Mouse (Mus musculus) layer of hippocampus, adult 2 months (tissue): ENCODE data around the gene Trove2. TPM values are rescaled to one million over a fixed set of nuclear protein-coding genes. Genes with fewer than 3 reads are reported as not detected.

Experiments
- DNase-seq, 2 experiments: peaks; one replicate each; pipeline ENCODE4 v3.0.0; 2022; ENCODE audit warnings: low spot score in 2 of 2
- H3K27ac ChIP-seq: fragments of 200-600 bp; 2 replicates; pipeline ENCODE4 v1.8.1; 2022
- H3K4me3 ChIP-seq: fragments of 200-600 bp; 2 replicates; pipeline ENCODE4 v1.8.1; 2022; ENCODE audit warnings: mild to moderate bottlenecking
- CTCF ChIP-seq: fragments of 200-600 bp; conservative IDR thresholded peaks from 2 replicates; pipeline ENCODE4 v1.8.1; 2022; ENCODE audit warnings: antibody characterized with exemption, mild to moderate bottlenecking, moderate library complexity
- long read RNA-seq, 2 experiments: library from polyadenylated mRNA; stranded (forward); transcript quantifications; one replicate each; pipeline ENCODE4 v2.0.0; 2021; ENCODE audit warnings: borderline mapping rate in 2 of 2
- total RNA-seq, 2 experiments: library from RNA; stranded (reverse); gene quantifications; 2 replicates each; pipeline ENCODE4 v1.2.3; 2021

The Trove2 gene
- 10 to 100 TPM; 27.9 to 28.8 TPM for total RNA-seq
- long read RNA-seq, experiment 1, full-length matches to known transcripts: 6 of 13 reads
- long read RNA-seq, experiment 1, partial matches to known transcripts: 2 of 13 reads
- long read RNA-seq, experiment 1, other reads (novel, unspliced or antisense): 5 of 13 reads
- long read RNA-seq, experiment 2, full-length matches to known transcripts: 7 of 18 reads
- long read RNA-seq, experiment 2, partial matches to known transcripts: 2 of 18 reads
- long read RNA-seq, experiment 2, other reads (novel, unspliced or antisense): 9 of 18 reads

GRCm38 (mm10) chr1:143776446-143777411 lies at the start of gene Trove2, which contains the start of gene Uchl5:
Gene Trove2 (minus strand): TSS chr1:143777068.
Gene Uchl5 (plus strand): TSS chr1:143777272.
- peak within 1 kb of the TSS; percentile 91 for H3K27ac ChIP-seq
- peak; percentile 97 to 99 for DNase-seq
- TF ChIP-seq CTCF: peak; percentile 83
- H3K4me3 ChIP-seq: peak within 1 kb of the TSS; percentile 81

DNA sequence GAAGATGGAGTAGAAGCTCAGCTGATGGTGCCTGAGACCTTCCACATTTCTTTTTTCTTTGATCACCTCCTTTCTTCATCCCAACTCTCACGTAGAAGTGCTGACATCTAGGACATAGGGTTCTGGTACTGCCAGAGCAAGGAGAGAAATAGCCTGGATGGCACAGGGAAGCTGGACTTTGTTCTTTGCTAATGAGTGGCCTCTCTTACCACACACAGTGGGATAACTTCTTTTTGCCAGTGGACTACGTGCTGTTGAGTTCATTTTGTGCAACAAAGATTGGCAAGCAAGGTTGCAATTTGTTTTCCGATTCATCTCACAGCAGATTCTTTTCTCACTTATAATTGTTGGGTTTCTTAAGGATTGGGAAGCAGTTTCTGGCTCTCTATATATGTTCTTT lies 45.8 kb upstream of the Trove2 start:
- DNase-seq: no peak

GRCm38 (mm10) chr1:143820096-143820877 lies 43.4 kb upstream of the Trove2 start:
- DNase-seq: no peak
- Histone ChIP-seq H3K27ac (no peak overlapping the region), H3K4me3 (no peak overlapping the region)
- TF ChIP-seq CTCF: no peak

More for the DNA sequence above, 45.8 kb upstream of the Trove2 start:
- H3K4me3 ChIP-seq: no peak overlapping the region
- TF ChIP-seq CTCF: no peak
- H3K27ac ChIP-seq: no peak overlapping the region

GRCm38 (mm10) chr1:143813676-143814360 lies 37.0 kb upstream of the Trove2 start:
- Histone ChIP-seq H3K4me3 (no peak overlapping the region), H3K27ac (no peak overlapping the region)
- TF ChIP-seq CTCF: peak; percentile 92
- peak; percentile 55 to 81 for DNase-seq

GRCm38 (mm10) chr1:143809062-143809461 lies 32.2 kb upstream of the Trove2 start:
- DNase-seq: no peak
- Histone ChIP-seq H3K27ac (no peak overlapping the region), H3K4me3 (no peak overlapping the region)
- no peak for TF ChIP-seq CTCF

DNA sequence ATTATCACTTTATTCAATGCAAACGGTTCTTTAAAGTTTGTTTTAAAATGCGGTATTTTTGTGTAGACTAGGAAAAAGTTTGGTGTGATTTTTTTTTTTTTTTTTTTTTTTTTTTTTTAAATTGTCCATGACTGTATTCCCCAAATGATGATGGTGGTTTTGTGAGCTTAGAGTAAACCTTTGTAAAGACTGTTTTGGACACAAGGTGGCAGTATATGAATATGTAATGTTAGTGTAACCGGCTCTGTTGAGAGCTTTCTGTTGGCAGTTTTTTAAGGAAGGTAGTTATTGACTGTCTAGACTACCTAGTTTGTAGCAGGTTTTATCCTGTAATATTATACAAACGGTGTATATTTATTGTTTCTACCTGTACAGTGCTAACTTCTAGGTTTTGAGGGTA lies 26.7 kb upstream of the Trove2 start:
- TF ChIP-seq CTCF: peak; percentile 78
- DNase-seq: peak; percentile 57 to 60

GRCm38 (mm10) chr1:143788584-143789227 lies 11.8 kb upstream of the Trove2 start:
- Histone ChIP-seq H3K27ac (no peak overlapping the region), H3K4me3 (no peak overlapping the region)
- DNase-seq: peak in 1 of 2 experiments; percentile 24
- peak; percentile 86 for TF ChIP-seq CTCF

More for the DNA sequence above, 26.7 kb upstream of the Trove2 start:
- H3K4me3 ChIP-seq: no peak overlapping the region
- H3K27ac ChIP-seq: no peak overlapping the region

DNA sequence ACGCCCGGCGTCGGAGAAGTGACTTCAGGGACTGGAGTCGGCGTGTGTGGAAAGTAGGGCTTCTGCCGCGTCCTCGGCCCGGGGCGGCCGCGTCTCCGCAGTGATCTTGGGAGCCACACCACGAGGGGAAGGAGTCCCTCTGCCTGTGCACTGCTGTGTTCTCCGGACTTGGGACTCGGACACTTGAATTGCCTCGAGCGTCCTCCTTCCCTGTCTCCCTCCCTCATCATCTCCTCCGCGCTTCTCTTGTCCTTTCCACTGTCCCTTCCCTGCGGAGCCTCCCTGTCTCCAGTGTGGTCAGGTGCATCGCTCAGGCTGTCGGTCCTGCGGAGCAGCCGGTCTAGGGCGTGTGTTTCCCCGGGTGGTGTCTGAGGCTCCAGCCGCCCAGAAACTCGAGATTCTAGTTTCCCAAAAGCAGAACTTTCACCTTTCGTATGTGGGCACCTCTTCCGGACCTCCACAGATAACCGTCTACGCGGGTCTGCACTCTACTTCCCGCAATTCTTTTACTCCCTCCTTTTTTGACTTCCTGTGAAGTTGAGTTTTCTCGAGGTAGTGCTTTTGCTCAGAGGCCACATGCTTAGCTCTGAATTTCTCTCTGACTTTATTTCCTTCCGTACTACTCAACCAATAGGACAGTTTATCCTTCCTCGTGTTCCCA lies 820 bp upstream of the Trove2 start:
- peak overlapping the region; percentile 82 for H3K27ac ChIP-seq
- peak in 1 of 2 experiments; percentile 8 for DNase-seq
- peak overlapping the region; percentile 81 for H3K4me3 ChIP-seq
- TF ChIP-seq CTCF: no peak

GRCm38 (mm10) chr1:143773909-143774308 lies 3.0 kb downstream of the Trove2 start:
- no peak for DNase-seq
- Histone ChIP-seq H3K4me3 (no peak overlapping the region), H3K27ac (no peak overlapping the region)
- TF ChIP-seq CTCF: no peak

DNA sequence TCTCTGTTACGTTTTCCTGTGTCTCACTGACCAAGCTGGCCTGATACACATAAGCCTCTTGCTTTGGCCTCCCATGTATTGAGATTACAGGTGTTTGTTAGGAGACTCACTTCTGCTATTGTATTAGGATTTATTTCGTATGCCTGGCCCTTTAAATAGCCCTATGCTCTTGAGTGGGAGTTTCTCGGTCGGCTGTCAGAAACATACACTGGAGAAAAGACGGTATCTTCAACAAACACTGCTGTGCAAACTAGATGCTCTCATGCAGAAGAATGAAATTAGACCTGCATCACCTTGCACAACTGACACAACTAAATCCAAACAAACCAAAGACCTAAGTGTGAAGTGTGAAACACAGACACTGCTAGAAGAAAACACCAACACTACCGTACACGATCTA lies 3.8 kb downstream of the Trove2 start:
- Histone ChIP-seq H3K27ac (no peak overlapping the region), H3K4me3 (no peak overlapping the region)
- no peak for TF ChIP-seq CTCF
- DNase-seq: no peak
